Mouse (Mus musculus): ENCODE data around the gene Babam2. TPM values are rescaled to one million over a fixed set of nuclear protein-coding genes. Genes with fewer than 3 reads are reported as not detected.

The Babam2 gene
- total and polyA plus RNA-seq, 3 experiments, result 44.6 to 214 (median 65.0) TPM

GRCm38 (mm10) chr5:32103545-32103944 is 406.1 kb downstream of the Babam2 start:
- H3K27me3 ChIP-seq (ENCODE audit: insufficient read depth, low read length), result peaks cover 51% of the 10 kb centered on the region
- DNase-seq (ENCODE audit: low spot score) (no peak), ATAC-seq (ENCODE audit: extremely low read depth, insufficient number of reproducible peaks, low FRiP score, poor library complexity, severe bottlenecking) (no peak)
- H3K4me1 ChIP-seq (ENCODE audit: insufficient read depth, low read depth, low read length), result no peaks in the 10 kb centered on the region
- H3K9me3 ChIP-seq (replicated peaks), result no peaks in the 10 kb centered on the region
- H3K4me3 ChIP-seq (ENCODE audit: low read depth, low read length), result no peak overlapping the region
- TF ChIP-seq POLR2AphosphoS5 (IDR thresholded peaks at IDR 0.05; ENCODE audit: insufficient replicate concordance, low read depth, low read length), result no peak
- TF ChIP-seq GATA2 (IDR thresholded peaks at IDR 0.05; ENCODE audit: borderline replicate concordance, low read depth, low read length), result no peak
- no peak for TF ChIP-seq GATA1 (IDR thresholded peaks at IDR 0.05; ENCODE audit: borderline replicate concordance, low read length)
- H3K36me3 ChIP-seq (replicated peaks), result no peaks in the 10 kb centered on the region

- Histone ChIP-seq H3K4me3 (ENCODE audit: low read depth, low read length) (no peak overlapping the region), H3K27me3 (ENCODE audit: insufficient read depth, low read length) (peaks cover 50% of the 10 kb centered on the region), H3K36me3 (replicated peaks) (no peaks in the 10 kb centered on the region), H3K9me3 (replicated peaks) (no peaks in the 10 kb centered on the region), H3K4me1 (ENCODE audit: insufficient read depth, low read depth, low read length) (no peaks in the 10 kb centered on the region)
- no peak for DNase-seq (ENCODE audit: low spot score)
- TF ChIP-seq GATA1 (IDR thresholded peaks at IDR 0.05; ENCODE audit: borderline replicate concordance, low read length), result no peak
- TF ChIP-seq CTCF (IDR thresholded peaks at IDR 0.05; ENCODE audit: low read depth, low read length), result no peak
- TF ChIP-seq GATA2 (IDR thresholded peaks at IDR 0.05; ENCODE audit: borderline replicate concordance, low read depth, low read length), result no peak
- no peak for ATAC-seq (ENCODE audit: extremely low read depth, insufficient number of reproducible peaks, low FRiP score, poor library complexity, severe bottlenecking)
Observed at GRCm38 (mm10) chr5:32104119-32104990, 406.9 kb downstream of the Babam2 start.

- no peaks in the 10 kb centered on the region for H3K4me1 ChIP-seq (ENCODE audit: insufficient read depth, low read depth, low read length)
- no peak for DNase-seq (ENCODE audit: low spot score)
- H3K9me3 ChIP-seq (replicated peaks), result no peaks in the 10 kb centered on the region
Observed at GRCm38 (mm10) chr5:32106473-32107140, 409.1 kb downstream of the Babam2 start.

DNA sequence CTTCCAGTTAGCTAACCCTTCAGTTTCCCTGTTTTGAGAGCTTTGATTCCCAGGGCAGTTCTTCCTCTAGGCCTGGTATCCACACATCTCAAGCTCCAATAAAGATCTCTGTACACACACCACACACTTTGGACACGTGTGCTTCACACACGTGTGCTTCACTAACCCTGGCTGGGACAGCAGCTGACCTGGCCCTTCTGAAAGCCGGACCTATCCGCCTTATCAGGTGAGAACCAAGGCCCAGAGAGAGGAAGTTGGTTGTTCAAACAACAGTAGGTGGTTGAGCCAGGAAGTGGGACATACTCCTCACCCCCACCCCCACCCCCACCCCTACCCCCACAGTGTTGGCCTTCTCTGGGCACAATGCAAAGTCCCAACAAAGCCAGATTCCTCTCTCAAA is 413.2 kb downstream of the Babam2 start:
- Histone ChIP-seq H3K4me1 (ENCODE audit: insufficient read depth, low read depth, low read length) (no peaks in the 10 kb centered on the region), H3K36me3 (replicated peaks) (no peaks in the 10 kb centered on the region), H3K9me3 (replicated peaks) (no peaks in the 10 kb centered on the region), H3K27me3 (ENCODE audit: insufficient read depth, low read length) (peaks cover 47% of the 10 kb centered on the region), H3K4me3 (ENCODE audit: low read depth, low read length) (no peak overlapping the region)
- ATAC-seq (ENCODE audit: extremely low read depth, insufficient number of reproducible peaks, low FRiP score, poor library complexity, severe bottlenecking), result no peak
- TF ChIP-seq CTCF (IDR thresholded peaks at IDR 0.05; ENCODE audit: low read depth, low read length), result no peak
- TF ChIP-seq POLR2AphosphoS5 (IDR thresholded peaks at IDR 0.05; ENCODE audit: insufficient replicate concordance, low read depth, low read length), result no peak
- no peak for TF ChIP-seq GATA2 (IDR thresholded peaks at IDR 0.05; ENCODE audit: borderline replicate concordance, low read depth, low read length)
- no peak for DNase-seq (ENCODE audit: low spot score)

More at GRCm38 (mm10) chr5:32106473-32107140, 409.1 kb downstream of the Babam2 start:
- no peak for ATAC-seq (ENCODE audit: extremely low read depth, insufficient number of reproducible peaks, low FRiP score, poor library complexity, severe bottlenecking)
- TF ChIP-seq POLR2AphosphoS5 (IDR thresholded peaks at IDR 0.05; ENCODE audit: insufficient replicate concordance, low read depth, low read length), result no peak
- TF ChIP-seq GATA2 (IDR thresholded peaks at IDR 0.05; ENCODE audit: borderline replicate concordance, low read depth, low read length), result no peak
- no peak for TF ChIP-seq TAL1 (conservative IDR thresholded peaks at IDR 0.05; ENCODE audit: low read depth, low read length)
- TF ChIP-seq GATA1 (IDR thresholded peaks at IDR 0.05; ENCODE audit: borderline replicate concordance, low read length), result no peak
- no peak for TF ChIP-seq CTCF (IDR thresholded peaks at IDR 0.05; ENCODE audit: low read depth, low read length)
- Histone ChIP-seq H3K36me3 (replicated peaks) (no peaks in the 10 kb centered on the region), H3K4me3 (ENCODE audit: low read depth, low read length) (no peak overlapping the region), H3K27me3 (ENCODE audit: insufficient read depth, low read length) (peaks cover 58% of the 10 kb centered on the region)

DNA sequence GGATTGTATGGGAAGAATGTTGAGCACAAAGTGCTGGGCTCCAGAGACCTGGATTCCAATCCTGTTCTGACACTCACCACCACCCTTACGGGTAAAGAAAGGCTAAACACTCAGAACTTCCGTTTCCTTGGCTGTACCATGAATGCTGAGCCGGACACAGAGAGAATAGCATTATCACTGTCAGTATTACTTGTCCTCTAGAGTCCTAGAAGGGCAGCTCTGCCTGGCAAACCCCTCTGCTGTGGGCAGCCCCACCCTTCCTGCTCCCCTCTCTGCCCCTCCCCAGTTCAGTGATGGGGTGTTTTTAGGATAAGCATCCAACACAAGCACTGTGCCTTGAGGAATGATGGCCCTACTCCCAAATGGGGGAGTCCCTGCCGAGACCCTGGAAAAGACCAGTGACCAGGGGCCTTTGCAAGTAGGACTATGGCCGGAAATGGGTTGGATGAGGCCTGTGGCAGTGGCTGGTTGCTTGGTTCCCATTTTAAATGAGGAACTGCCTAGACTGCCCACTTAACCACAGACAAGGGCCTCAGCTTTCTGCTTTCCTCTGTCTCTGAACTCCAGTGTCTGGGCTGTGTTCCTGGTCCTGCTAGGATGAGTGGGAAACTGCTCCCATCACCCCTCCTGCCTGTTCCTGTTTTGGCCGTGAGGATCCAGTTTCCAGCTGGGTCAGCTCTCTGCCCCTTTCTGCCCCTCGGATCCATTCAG is 414.9 kb downstream of the Babam2 start:
- no peak for DNase-seq (ENCODE audit: low spot score)
- TF ChIP-seq TAL1 (conservative IDR thresholded peaks at IDR 0.05; ENCODE audit: low read depth, low read length), result no peak
- Histone ChIP-seq H3K9me3 (replicated peaks) (no peaks in the 10 kb centered on the region), H3K4me3 (ENCODE audit: low read depth, low read length) (no peak overlapping the region), H3K27me3 (ENCODE audit: insufficient read depth, low read length) (peaks cover 46% of the 10 kb centered on the region), H3K4me1 (ENCODE audit: insufficient read depth, low read depth, low read length) (no peaks in the 10 kb centered on the region), H3K36me3 (replicated peaks) (no peaks in the 10 kb centered on the region)
- no peak for ATAC-seq (ENCODE audit: extremely low read depth, insufficient number of reproducible peaks, low FRiP score, poor library complexity, severe bottlenecking)

DNA sequence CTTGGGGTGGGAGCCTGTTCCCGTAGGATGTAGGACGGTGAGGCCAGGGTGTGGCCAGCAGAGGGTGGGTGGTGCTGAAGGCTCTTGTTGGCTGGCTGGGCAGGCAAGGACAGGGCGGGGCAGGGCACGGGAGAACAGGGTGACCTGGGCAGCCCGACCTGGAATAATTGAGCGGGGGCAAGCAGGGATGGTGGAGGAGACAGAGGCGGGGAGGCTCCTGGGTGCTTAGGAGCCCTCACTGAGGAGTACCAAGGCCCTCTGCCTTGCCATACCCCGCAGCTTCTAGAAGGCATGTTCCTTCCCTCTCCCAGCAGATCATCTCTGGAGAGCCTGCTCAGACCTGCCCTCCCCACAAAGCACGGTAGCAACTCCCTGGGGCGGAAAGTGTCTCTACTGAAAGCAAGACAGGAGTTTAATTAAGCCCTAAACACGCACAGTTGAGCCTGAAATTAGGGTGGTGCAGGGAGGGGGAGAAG is 423.5 kb downstream of the Babam2 start:
- Histone ChIP-seq H3K4me1 (ENCODE audit: insufficient read depth, low read depth, low read length) (no peaks in the 10 kb centered on the region), H3K9me3 (replicated peaks) (no peaks in the 10 kb centered on the region), H3K27me3 (ENCODE audit: insufficient read depth, low read length) (peaks cover 43% of the 10 kb centered on the region), H3K36me3 (replicated peaks) (no peaks in the 10 kb centered on the region), H3K4me3 (ENCODE audit: low read depth, low read length) (no peak overlapping the region)
- ATAC-seq (ENCODE audit: extremely low read depth, insufficient number of reproducible peaks, low FRiP score, poor library complexity, severe bottlenecking), result no peak
- no peak for DNase-seq (ENCODE audit: low spot score)
- no peak for TF ChIP-seq POLR2AphosphoS5 (IDR thresholded peaks at IDR 0.05; ENCODE audit: insufficient replicate concordance, low read depth, low read length)
- no peak for TF ChIP-seq CTCF (IDR thresholded peaks at IDR 0.05; ENCODE audit: low read depth, low read length)
- no peak for TF ChIP-seq GATA1 (IDR thresholded peaks at IDR 0.05; ENCODE audit: borderline replicate concordance, low read length)
- no peak for TF ChIP-seq GATA2 (IDR thresholded peaks at IDR 0.05; ENCODE audit: borderline replicate concordance, low read depth, low read length)
- TF ChIP-seq TAL1 (conservative IDR thresholded peaks at IDR 0.05; ENCODE audit: low read depth, low read length), result no peak
